Mouse (Mus musculus): Measurements from ENCODE around the gene Nap1l4. TPM values are rescaled to one million over a fixed set of nuclear protein-coding genes. Genes with fewer than 3 reads are reported as not detected.

The Nap1l4 gene
- polyA plus RNA-seq, 1 experiment from 2014 or later, result 335 TPM

Small RNA genes lying within 50 kb of the gene (microRNA-seq; reads per million reads assigned to microRNA genes)
- gene Mir7064, result 1.2 reads per million

Other genes with a start within 250 kb of the Nap1l4 start
- 1,371 and 1,459 TPM in 2 replicates for gene Cdkn1c, start 88.1 kb downstream of the Nap1l4 start, polyA plus RNA-seq (2016; fragmentation: Nextera tagmentation; extraction: Ambion mirVana)
- gene Slc22a18, start 75.4 kb downstream of the Nap1l4 start, polyA plus RNA-seq (2016; fragmentation: Nextera tagmentation; extraction: Ambion mirVana), result 1.3 and 1.4 TPM in 2 replicates
- 13.8 and 19.2 TPM in 2 replicates for gene Phlda2, start 46.0 kb downstream of the Nap1l4 start, polyA plus RNA-seq (2016; fragmentation: Nextera tagmentation; extraction: Ambion mirVana)
- 56.7 and 59.6 TPM in 2 replicates for gene Cars, start 51.0 kb upstream of the Nap1l4 start, polyA plus RNA-seq (2016; fragmentation: Nextera tagmentation; extraction: Ambion mirVana)
- 0.21 and 0.35 TPM in 2 replicates for gene Tnfrsf26, start 79.6 kb upstream of the Nap1l4 start, polyA plus RNA-seq (2016; fragmentation: Nextera tagmentation; extraction: Ambion mirVana)
- 11.4 and 12.8 TPM in 2 replicates for gene Tnfrsf22, start 100.6 kb upstream of the Nap1l4 start, polyA plus RNA-seq (2016; fragmentation: Nextera tagmentation; extraction: Ambion mirVana)
- gene Tnfrsf23, start 136.8 kb upstream of the Nap1l4 start, polyA plus RNA-seq (2016; fragmentation: Nextera tagmentation; extraction: Ambion mirVana), result 0.59 and 0.64 TPM in 2 replicates
- 26.1 and 30.4 TPM in 2 replicates for gene Osbpl5, start 207.9 kb upstream of the Nap1l4 start, polyA plus RNA-seq (2016; fragmentation: Nextera tagmentation; extraction: Ambion mirVana)
- gene Mrgprg, start 217.9 kb upstream of the Nap1l4 start, polyA plus RNA-seq (2016; fragmentation: Nextera tagmentation; extraction: Ambion mirVana), result not detected in 2 replicates
- gene Mrgpre, start 235.4 kb upstream of the Nap1l4 start, polyA plus RNA-seq (2016; fragmentation: Nextera tagmentation; extraction: Ambion mirVana), result 1.2 and 1.6 TPM in 2 replicates

All from limb, embryonic 12.5 days (tissue).